Mouse (Mus musculus) E14TG2a.4 (cell line): Measurements from ENCODE around the gene Cdc37.

Experiments used
- H3K27me3 ChIP-seq: 2 replicates; pipeline ENCODE4 v1.6.1; 2014; ENCODE audit warnings: low read length, control low read depth; ENCODE audit not compliant: insufficient read depth
- H3K36me3 ChIP-seq: 2 replicates; pipeline ENCODE4 v1.6.1; 2014; ENCODE audit warnings: low read length, control low read depth; ENCODE audit not compliant: insufficient read depth
- H3K4me1 ChIP-seq: replicated peaks from 2 replicates; pipeline ENCODE4 v1.6.1; 2014; ENCODE audit warnings: low read depth, low read length, control low read depth
- H3K4me3 ChIP-seq: replicated peaks from 2 replicates; pipeline ENCODE4 v1.5.1; 2014; ENCODE audit warnings: mild to moderate bottlenecking, low read length
- H3K9me3 ChIP-seq: 2 replicates; pipeline ENCODE4 v1.6.1; 2014; ENCODE audit warnings: low read length, control low read depth
- CTCF ChIP-seq: conservative IDR thresholded peaks from 2 replicates; pipeline ENCODE4 v1.5.1; 2014; ENCODE audit warnings: low read length
- NANOG ChIP-seq: IDR thresholded peaks from 2 replicates; pipeline ENCODE4 v1.6.1; 2014; ENCODE audit warnings: borderline replicate concordance, low read length, mixed read lengths
- POU5F1 ChIP-seq: IDR thresholded peaks from 2 replicates; pipeline ENCODE4 v1.6.1; 2014; ENCODE audit warnings: low read length, borderline replicate concordance

Cdc37 gene

GRCm38 (mm10) chr9:21190670-21191069 is 40.9 kb upstream of the Cdc37 start:
- Histone ChIP-seq H3K4me1 (peaks cover 61% of the 10 kb centered on the region), H3K27me3 (no peaks in the 10 kb centered on the region), H3K9me3 (no peaks in the 10 kb centered on the region), H3K36me3 (peaks cover 12% of the 10 kb centered on the region), H3K4me3 (no peak overlapping the region)
- no peak for TF ChIP-seq NANOG
- TF ChIP-seq CTCF: no peak
- no peak for TF ChIP-seq POU5F1

- H3K27me3 ChIP-seq: 0 out of 2 replicates have a peak, but pooled peaks cover 2% of the 10 kb centered on the region
- TF ChIP-seq POU5F1 (no peak), CTCF (peak; percentile 35)
- H3K4me1 ChIP-seq: peaks cover 61% of the 10 kb centered on the region
- no peak overlapping the region for H3K4me3 ChIP-seq
- no peaks in the 10 kb centered on the region for H3K9me3 ChIP-seq
- peaks cover 12% of the 10 kb centered on the region for H3K36me3 ChIP-seq
Measured at GRCm38 (mm10) chr9:21189905-21190304, 40.1 kb upstream of the Cdc37 start.

DNA sequence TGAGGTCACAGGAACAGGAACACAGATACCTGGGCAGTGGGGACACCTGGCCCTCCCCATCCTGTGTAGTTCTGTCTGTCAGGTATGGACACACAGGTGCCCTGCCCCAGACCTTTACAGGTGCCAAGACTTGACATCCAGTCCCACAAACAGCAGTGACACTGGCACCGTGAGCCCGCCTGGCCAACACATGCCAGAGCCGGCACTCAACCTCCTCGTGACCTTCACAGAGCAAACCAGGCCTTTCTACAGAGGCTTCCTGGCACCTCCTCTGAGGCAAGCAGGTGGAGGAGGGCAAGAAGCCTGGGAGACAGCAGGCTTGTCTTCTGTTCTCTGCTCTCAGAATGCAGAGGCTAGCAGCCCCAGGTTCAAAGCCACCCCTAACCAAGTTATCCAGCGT is 35.7 kb upstream of the Cdc37 start:
- peaks cover 74% of the 10 kb centered on the region for H3K4me1 ChIP-seq
- peaks cover 21% of the 10 kb centered on the region for H3K27me3 ChIP-seq
- H3K36me3 ChIP-seq: no peaks in the 10 kb centered on the region
- TF ChIP-seq NANOG: no peak
- no peak for TF ChIP-seq CTCF
- TF ChIP-seq POU5F1: no peak
- 0 out of 2 replicates have a peak overlapping the region, but pooled peaks have one; percentile 4 for H3K4me3 ChIP-seq
- no peaks in the 10 kb centered on the region for H3K9me3 ChIP-seq

DNA sequence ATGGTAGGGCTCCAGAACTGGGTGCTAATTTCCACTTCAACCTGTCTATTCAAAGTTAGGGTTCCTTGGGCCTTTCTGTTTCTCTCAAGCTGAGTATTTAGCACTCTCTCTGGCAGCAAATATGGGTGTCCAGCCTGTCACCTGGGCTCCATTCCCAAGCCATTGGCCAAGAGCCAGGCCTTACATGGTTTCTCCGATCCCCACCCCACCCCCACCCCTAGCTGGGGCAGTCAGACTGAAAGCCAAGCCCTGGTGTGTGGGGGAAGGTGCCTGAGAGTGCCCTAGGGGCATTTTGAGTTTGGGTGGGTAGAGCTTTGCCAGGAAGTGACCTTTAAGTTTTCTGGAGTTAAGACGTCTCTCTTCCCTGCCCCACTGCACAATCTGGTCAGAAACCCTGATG is 35.0 kb upstream of the Cdc37 start:
- Histone ChIP-seq H3K4me1 (peaks cover 78% of the 10 kb centered on the region), H3K36me3 (no peaks in the 10 kb centered on the region), H3K27me3 (peaks cover 21% of the 10 kb centered on the region), H3K9me3 (no peaks in the 10 kb centered on the region), H3K4me3 (peak overlapping the region; percentile 77; the same call in 1 of the 2 replicates)
- TF ChIP-seq NANOG (no peak), CTCF (no peak), POU5F1 (no peak)

- H3K36me3 ChIP-seq: no peaks in the 10 kb centered on the region
- H3K27me3 ChIP-seq: peaks cover 21% of the 10 kb centered on the region
- peaks cover 84% of the 10 kb centered on the region for H3K4me1 ChIP-seq
- no peak for TF ChIP-seq POU5F1
- TF ChIP-seq NANOG: no peak
- no peak for TF ChIP-seq CTCF
- H3K9me3 ChIP-seq: no peaks in the 10 kb centered on the region
- H3K4me3 ChIP-seq: peak overlapping the region; percentile 77
Measured at GRCm38 (mm10) chr9:21183905-21184413, 34.2 kb upstream of the Cdc37 start.

GRCm38 (mm10) chr9:21183421-21183820 is 33.6 kb upstream of the Cdc37 start:
- Histone ChIP-seq H3K27me3 (peaks cover 21% of the 10 kb centered on the region), H3K4me3 (peak overlapping the region; percentile 77), H3K9me3 (no peaks in the 10 kb centered on the region), H3K4me1 (peaks cover 86% of the 10 kb centered on the region), H3K36me3 (no peaks in the 10 kb centered on the region)
- TF ChIP-seq CTCF (no peak), NANOG (no peak), POU5F1 (no peak)

- TF ChIP-seq NANOG: no peak
- TF ChIP-seq CTCF: no peak
- no peak for TF ChIP-seq POU5F1
- Histone ChIP-seq H3K4me3 (peak overlapping the region; percentile 78), H3K36me3 (no peaks in the 10 kb centered on the region), H3K27me3 (peaks cover 21% of the 10 kb centered on the region), H3K9me3 (no peaks in the 10 kb centered on the region), H3K4me1 (peaks cover 81% of the 10 kb centered on the region)
Measured at GRCm38 (mm10) chr9:21181421-21182220, 31.8 kb upstream of the Cdc37 start.

- TF ChIP-seq CTCF: no peak
- no peak for TF ChIP-seq NANOG
- no peak for TF ChIP-seq POU5F1
- Histone ChIP-seq H3K4me1 (peaks cover 74% of the 10 kb centered on the region), H3K27me3 (peaks cover 21% of the 10 kb centered on the region), H3K9me3 (no peaks in the 10 kb centered on the region), H3K4me3 (peak overlapping the region; percentile 78), H3K36me3 (no peaks in the 10 kb centered on the region)
Measured at GRCm38 (mm10) chr9:21180841-21181240, 31.1 kb upstream of the Cdc37 start.

- H3K27me3 ChIP-seq: peaks cover 21% of the 10 kb centered on the region
- no peaks in the 10 kb centered on the region for H3K9me3 ChIP-seq
- H3K36me3 ChIP-seq: no peaks in the 10 kb centered on the region
- no peak for TF ChIP-seq POU5F1
- TF ChIP-seq CTCF: no peak
- no peak for TF ChIP-seq NANOG
- H3K4me1 ChIP-seq: peaks cover 69% of the 10 kb centered on the region
- peak overlapping the region; percentile 78; the same call in 1 of the 2 replicates for H3K4me3 ChIP-seq
Measured at GRCm38 (mm10) chr9:21180402-21180801, 30.6 kb upstream of the Cdc37 start.
